Mouse (Mus musculus): ENCODE data around the gene Wnt3. TPM values are rescaled to one million over a fixed set of nuclear protein-coding genes. Genes with fewer than 3 reads are reported as not detected.

The Wnt3 gene
- polyA plus RNA-seq, 1 experiment: 2.4 TPM

DNA sequence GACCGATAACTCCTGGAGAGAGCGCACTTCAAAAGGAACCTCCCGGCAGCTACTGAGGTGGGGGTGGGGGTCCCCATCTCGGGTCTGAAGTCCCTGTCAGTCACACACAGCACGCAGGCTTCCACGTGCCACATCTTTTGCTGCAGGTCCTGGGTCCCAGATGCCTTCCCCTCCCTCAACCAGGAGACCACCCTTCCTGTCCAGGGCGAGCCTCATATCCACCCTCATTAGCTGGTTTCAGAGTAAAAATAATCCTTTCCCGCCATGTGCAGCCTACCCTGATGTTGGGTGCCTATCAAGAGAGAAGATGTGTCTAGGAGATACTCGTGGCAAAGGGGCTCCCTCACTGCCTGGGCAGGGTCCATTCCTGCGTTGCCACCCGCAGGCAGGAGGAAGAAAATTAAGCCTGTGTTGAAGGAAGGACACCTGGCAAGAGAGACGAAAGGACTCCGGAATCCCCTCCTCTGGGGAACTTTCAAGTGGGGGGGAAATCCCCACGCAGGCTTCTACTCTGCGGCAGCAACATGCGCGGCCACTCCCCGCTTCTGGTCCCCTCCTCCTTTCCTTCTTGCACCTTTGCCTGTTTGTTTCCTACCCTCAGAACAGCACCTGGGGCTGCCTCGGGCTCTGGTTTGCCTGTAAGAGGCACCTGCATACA lies 2.7 kb upstream of the Wnt3 start:
- H3K4me3 ChIP-seq (ENCODE audit: insufficient read depth, low read length): no peak overlapping the region

DNA sequence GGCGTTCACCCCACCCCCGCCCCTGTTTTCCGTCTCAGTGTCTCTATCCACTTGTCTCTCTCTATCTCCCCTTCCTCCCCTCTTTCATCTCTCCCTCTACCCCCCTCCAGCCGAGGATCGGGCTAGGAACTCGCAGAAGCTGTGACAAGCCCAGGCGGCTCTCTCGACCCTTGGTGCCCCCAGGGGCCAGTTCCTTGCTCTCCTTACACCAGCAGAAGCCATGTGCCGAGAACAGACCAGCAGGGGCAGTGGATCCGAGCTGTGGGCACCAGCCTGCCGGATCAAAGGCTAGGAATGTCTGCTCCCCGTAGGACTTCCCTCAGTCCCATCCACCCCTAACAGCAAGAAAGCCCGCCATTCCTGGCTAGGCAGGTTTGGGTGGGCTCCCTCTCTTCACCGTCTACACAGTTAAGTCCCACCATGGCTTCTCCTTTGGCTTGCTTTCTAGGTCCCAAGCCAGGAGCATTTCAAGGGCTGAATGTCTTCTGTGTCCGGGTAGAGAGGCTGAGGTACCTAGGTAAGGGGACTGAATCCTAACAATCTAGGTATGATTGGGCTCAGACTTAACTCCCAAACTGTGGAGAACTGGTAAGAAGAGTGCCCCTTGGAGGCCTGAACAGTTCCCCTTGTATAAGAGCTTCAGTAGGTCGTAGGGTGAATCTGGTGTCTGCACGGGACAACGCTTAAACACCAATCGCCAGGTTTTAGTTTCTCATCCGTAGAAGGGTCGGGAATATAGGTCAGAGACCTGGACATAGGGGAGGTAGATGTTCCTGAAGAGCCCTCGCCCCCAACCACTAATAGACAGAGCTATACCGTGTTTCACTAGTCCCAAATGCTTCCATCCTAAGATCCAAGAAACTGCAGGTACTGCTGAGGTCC lies 1.2 kb upstream of the Wnt3 start:
- no peak overlapping the region for H3K4me3 ChIP-seq (ENCODE audit: insufficient read depth, low read length)
- TF ChIP-seq POLR2A (IDR thresholded peaks at IDR 0.05; ENCODE audit: extremely low read depth, insufficient read depth, low read length): no peak
- no peak overlapping the region for H3K27ac ChIP-seq (ENCODE audit: insufficient read depth, low read length)
- no peaks in the 10 kb centered on the region for H3K4me1 ChIP-seq (ENCODE audit: control insufficient read depth, insufficient read depth, low read length)

More for the DNA sequence above, 2.7 kb upstream of the Wnt3 start:
- no peak overlapping the region for H3K27ac ChIP-seq (ENCODE audit: insufficient read depth, low read length)
- TF ChIP-seq POLR2A (IDR thresholded peaks at IDR 0.05; ENCODE audit: extremely low read depth, insufficient read depth, low read length) (no peak), CTCF (IDR thresholded peaks at IDR 0.05; ENCODE audit: extremely low read depth, insufficient read depth, low read length) (no peak)
- H3K4me1 ChIP-seq (ENCODE audit: control insufficient read depth, insufficient read depth, low read length): no peaks in the 10 kb centered on the region

DNA sequence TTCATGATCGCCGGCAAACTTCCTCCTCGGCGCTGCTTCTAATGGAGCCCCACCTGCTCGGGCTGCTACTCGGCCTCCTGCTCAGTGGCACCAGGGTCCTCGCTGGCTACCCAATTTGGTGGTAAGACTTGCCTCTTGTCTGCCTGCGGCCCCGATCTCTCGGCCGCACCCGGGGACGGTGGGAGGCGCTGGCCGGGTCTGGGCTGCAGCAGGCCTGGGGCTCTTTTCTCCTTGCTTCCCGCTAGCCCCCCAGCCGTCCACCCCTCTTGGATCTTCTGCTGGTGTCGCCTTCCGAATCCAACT lies 229 bp downstream of the Wnt3 start:
- Histone ChIP-seq H3K27ac (ENCODE audit: insufficient read depth, low read length) (no peak overlapping the region), H3K4me1 (ENCODE audit: control insufficient read depth, insufficient read depth, low read length) (no peaks in the 10 kb centered on the region)

DNA sequence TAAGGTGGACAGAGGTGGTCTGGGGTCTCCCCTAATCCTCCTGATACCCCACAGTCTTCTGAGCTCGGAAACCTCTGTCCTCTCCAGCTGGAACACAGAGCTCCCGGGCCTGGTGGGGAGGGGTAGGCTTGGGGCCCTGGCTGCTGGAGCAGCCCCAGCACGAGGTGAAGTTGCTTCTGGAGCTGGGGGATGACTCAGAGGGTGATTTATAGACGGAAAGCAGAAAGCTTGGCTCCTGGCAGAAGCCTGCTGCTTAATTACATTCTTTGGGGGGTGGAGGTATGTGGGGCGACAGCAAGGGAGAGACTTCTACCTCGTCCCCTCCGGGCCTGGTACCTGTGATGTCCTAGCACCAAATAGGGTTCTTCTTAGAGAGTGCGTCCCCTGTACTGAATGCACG lies 6.2 kb downstream of the Wnt3 start:
- no peak overlapping the region for H3K4me3 ChIP-seq (ENCODE audit: insufficient read depth, low read length)
- H3K4me1 ChIP-seq (ENCODE audit: control insufficient read depth, insufficient read depth, low read length): peaks cover 2% of the 10 kb centered on the region
- H3K27ac ChIP-seq (ENCODE audit: insufficient read depth, low read length): no peak overlapping the region
- TF ChIP-seq CTCF (IDR thresholded peaks at IDR 0.05; ENCODE audit: extremely low read depth, insufficient read depth, low read length) (no peak), POLR2A (IDR thresholded peaks at IDR 0.05; ENCODE audit: extremely low read depth, insufficient read depth, low read length) (no peak)

More for the DNA sequence above, 229 bp downstream of the Wnt3 start:
- H3K4me3 ChIP-seq (ENCODE audit: insufficient read depth, low read length): no peak overlapping the region
- no peak for TF ChIP-seq CTCF (IDR thresholded peaks at IDR 0.05; ENCODE audit: extremely low read depth, insufficient read depth, low read length)
- no peak for TF ChIP-seq POLR2A (IDR thresholded peaks at IDR 0.05; ENCODE audit: extremely low read depth, insufficient read depth, low read length)

DNA sequence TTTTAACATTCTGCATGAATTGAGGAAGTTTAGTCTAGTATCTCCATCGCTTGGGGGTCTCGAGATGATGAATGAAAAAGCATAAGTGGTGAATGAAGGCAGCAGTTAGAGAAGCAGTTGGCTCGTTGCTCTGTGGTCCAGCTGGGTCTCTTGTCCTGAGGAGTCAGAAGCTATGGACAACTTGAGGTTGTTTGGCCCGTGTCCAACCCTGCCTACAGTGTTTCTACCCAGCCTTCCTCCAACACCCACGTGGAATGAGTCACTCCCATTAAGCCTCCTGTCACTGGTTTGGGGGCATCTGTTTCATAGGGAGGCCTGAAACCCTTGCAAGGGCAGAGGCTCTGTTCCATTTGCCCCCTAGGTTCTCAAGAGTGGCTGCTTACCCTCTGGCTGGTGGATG lies 16.0 kb downstream of the Wnt3 start:
- TF ChIP-seq POLR2A (IDR thresholded peaks at IDR 0.05; ENCODE audit: extremely low read depth, insufficient read depth, low read length): no peak
- TF ChIP-seq CTCF (IDR thresholded peaks at IDR 0.05; ENCODE audit: extremely low read depth, insufficient read depth, low read length): no peak
- Histone ChIP-seq H3K27ac (ENCODE audit: insufficient read depth, low read length) (no peak overlapping the region), H3K4me3 (ENCODE audit: insufficient read depth, low read length) (no peak overlapping the region), H3K4me1 (ENCODE audit: control insufficient read depth, insufficient read depth, low read length) (no peaks in the 10 kb centered on the region)

DNA sequence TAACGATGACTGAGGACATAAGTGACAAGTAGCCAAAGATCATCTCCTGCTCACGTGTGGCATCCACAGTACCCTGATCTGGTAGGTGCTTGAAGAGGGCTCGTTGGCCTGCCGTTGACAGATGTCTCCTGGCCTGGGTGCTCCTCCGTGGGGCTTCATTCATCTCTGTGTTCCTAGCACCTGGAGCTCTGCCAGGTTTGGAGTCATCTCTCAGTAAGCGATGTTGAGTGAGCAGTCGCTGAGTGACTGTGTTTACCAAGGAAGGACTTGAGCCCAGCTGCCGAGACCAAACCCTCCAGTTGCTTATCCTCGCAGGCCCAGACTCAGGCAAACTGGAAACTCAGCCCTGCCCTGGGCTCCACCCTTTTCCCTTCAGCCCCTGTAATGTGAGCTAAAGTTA lies 27.2 kb downstream of the Wnt3 start:
- TF ChIP-seq POLR2A (IDR thresholded peaks at IDR 0.05; ENCODE audit: extremely low read depth, insufficient read depth, low read length) (no peak), CTCF (IDR thresholded peaks at IDR 0.05; ENCODE audit: extremely low read depth, insufficient read depth, low read length) (no peak)
- H3K27ac ChIP-seq (ENCODE audit: insufficient read depth, low read length): no peak overlapping the region
- no peaks in the 10 kb centered on the region for H3K4me1 ChIP-seq (ENCODE audit: control insufficient read depth, insufficient read depth, low read length)
- no peak overlapping the region for H3K4me3 ChIP-seq (ENCODE audit: insufficient read depth, low read length)

DNA sequence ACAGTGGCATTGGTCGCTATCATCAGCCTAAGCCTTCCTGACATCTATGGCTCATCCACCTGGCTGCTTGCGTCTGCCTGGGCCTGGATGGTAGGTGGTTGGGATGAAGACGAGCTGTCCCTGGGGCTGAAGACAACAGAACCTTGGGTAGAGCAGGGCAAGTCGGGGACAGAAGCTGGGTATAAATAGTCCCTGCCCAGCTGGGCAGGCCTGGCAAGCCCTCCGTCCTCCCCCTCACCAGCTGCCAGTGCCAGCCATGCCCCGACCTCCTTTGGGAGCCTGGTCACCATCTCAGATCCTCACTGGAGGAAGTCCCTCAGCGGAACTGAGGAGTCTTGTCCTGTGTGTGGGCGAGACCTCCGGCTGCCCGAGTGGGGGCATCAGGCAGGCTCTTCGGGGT lies 30.2 kb downstream of the Wnt3 start:
- TF ChIP-seq POLR2A (IDR thresholded peaks at IDR 0.05; ENCODE audit: extremely low read depth, insufficient read depth, low read length) (no peak), CTCF (IDR thresholded peaks at IDR 0.05; ENCODE audit: extremely low read depth, insufficient read depth, low read length) (no peak)
- Histone ChIP-seq H3K4me3 (ENCODE audit: insufficient read depth, low read length) (no peak overlapping the region), H3K4me1 (ENCODE audit: control insufficient read depth, insufficient read depth, low read length) (no peaks in the 10 kb centered on the region), H3K27ac (ENCODE audit: insufficient read depth, low read length) (no peak overlapping the region)

DNA sequence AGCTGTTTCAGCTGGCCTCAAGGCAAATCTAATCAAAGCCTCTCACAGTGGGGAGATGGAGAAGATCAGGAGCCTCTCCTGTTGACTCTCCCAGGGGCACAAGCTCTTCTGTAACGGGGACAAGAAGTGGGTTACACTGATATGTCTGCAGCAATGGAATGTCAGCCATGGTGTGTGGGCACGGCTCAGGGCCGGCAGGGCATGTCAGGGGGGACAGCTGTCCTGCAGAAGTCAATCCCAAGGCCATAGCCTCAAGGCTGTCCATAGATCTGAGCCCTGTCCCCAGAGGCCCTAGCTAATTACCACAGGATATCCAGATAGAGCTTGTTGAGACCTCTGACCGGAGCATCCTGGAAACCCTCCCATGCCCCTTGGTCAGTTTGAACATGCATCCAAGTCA lies 30.9 kb downstream of the Wnt3 start:
- Histone ChIP-seq H3K4me3 (ENCODE audit: insufficient read depth, low read length) (no peak overlapping the region), H3K27ac (ENCODE audit: insufficient read depth, low read length) (no peak overlapping the region), H3K4me1 (ENCODE audit: control insufficient read depth, insufficient read depth, low read length) (no peaks in the 10 kb centered on the region; the same call in 1 of the 2 replicates)
- TF ChIP-seq POLR2A (IDR thresholded peaks at IDR 0.05; ENCODE audit: extremely low read depth, insufficient read depth, low read length): no peak
- TF ChIP-seq CTCF (IDR thresholded peaks at IDR 0.05; ENCODE audit: extremely low read depth, insufficient read depth, low read length): no peak

DNA sequence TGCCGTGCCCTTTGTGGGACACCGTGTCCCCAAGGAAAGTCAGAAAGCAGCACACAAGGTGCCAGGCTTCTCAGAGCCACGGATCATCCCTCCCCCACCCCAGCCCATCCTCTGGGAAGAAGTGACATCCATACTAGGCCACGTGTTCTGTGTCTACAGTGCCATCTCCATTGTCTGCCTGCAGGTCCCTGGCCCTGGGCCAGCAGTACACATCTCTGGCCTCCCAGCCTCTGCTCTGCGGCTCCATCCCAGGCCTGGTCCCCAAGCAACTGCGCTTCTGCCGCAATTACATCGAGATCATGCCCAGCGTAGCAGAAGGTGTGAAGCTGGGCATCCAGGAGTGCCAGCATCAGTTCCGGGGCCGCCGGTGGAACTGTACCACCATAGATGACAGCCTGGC lies 34.0 kb downstream of the Wnt3 start:
- no peak overlapping the region for H3K4me3 ChIP-seq (ENCODE audit: insufficient read depth, low read length)
- peak overlapping the region; percentile 61 for H3K27ac ChIP-seq (ENCODE audit: insufficient read depth, low read length)
- TF ChIP-seq POLR2A (IDR thresholded peaks at IDR 0.05; ENCODE audit: extremely low read depth, insufficient read depth, low read length): no peak
- TF ChIP-seq CTCF (IDR thresholded peaks at IDR 0.05; ENCODE audit: extremely low read depth, insufficient read depth, low read length): no peak
- H3K4me1 ChIP-seq (ENCODE audit: control insufficient read depth, insufficient read depth, low read length): peaks cover 1% of the 10 kb centered on the region

Data from cortical plate, adult 2 months (tissue).